Mouse (Mus musculus) hematopoietic multipotent progenitor cell, adult 10-12 weeks (in vitro differentiated cells): ENCODE results near the gene Chrdl2. TPM values are rescaled to one million over a fixed set of nuclear protein-coding genes. Genes with fewer than 3 reads are reported as not detected.

ENCODE experiments used
- polyA plus RNA-seq: library from polyadenylated mRNA; stranded (reverse); fragments of >175 nt; gene quantifications from 2 replicates; pipeline ENCODE4 v1.2.3, GENCODE M21; 2012; ENCODE audit warnings: low replicate concordance

Chrdl2 gene
- not detected in 2 replicates for polyA plus RNA-seq

GRCm38 (mm10) chr7:100005790-100006189 is at the start of gene Chrdl2:
TSS of gene Chrdl2 (plus strand) at chr7:100006172.

DNA sequence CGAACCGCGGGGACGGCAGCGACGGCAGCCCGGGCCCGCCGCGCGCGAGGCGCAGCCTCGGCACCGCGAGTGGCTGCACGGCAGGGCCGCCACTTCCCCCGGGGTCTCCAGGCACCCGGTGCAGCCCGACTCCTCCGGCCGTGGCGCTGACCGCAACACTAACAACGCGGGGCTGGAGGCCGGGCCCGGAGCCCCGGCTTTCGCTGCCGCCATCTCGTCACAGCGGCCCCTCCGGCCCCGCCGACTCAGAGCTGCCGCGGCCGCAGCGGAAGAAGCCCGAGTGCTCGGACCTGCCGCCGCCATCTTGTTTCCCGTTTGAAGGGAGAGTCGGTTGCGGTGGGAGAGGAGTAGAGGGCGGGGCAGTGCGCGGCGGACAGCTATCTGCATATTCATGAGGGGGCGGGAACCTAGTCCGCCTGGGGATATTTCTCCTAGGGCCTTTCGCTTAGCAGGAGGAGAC is 25.8 kb upstream of the Chrdl2 start, which contains the start of gene Rnf169:
Gene Rnf169 (minus strand): TSS at position 317 of the 460 bp plus-strand sequence.

Other genes with a start within 250 kb of the Chrdl2 start
- gene Olfr521, start 242.7 kb upstream of the Chrdl2 start, polyA plus RNA-seq = not detected in 2 replicates
- 2.0 and 3.5 TPM in 2 replicates for gene Neu3, start 177.8 kb upstream of the Chrdl2 start, polyA plus RNA-seq
- gene Xrra1, start 147.1 kb upstream of the Chrdl2 start, polyA plus RNA-seq = 0.06 and 0.12 TPM in 2 replicates
- 52.8 and 100 TPM in 2 replicates for gene Spcs2, start 142.7 kb upstream of the Chrdl2 start, polyA plus RNA-seq
- gene Rnf169, start 25.7 kb upstream of the Chrdl2 start, polyA plus RNA-seq = 4.6 and 5.7 TPM in 2 replicates
- gene Pold3, start 115.4 kb downstream of the Chrdl2 start, polyA plus RNA-seq = 6.0 and 10.6 TPM in 2 replicates
- 1.9 and 4.6 TPM in 2 replicates for gene Lipt2, start 153.1 kb downstream of the Chrdl2 start, polyA plus RNA-seq
- not detected in 2 replicates for gene Kcne3, start 170.3 kb downstream of the Chrdl2 start, polyA plus RNA-seq
- 8.5 and 14.8 TPM in 2 replicates for gene Pgm2l1, start 221.2 kb downstream of the Chrdl2 start, polyA plus RNA-seq